Mouse (Mus musculus): Measurements from ENCODE around the gene Crxos.

The Crxos gene

GRCm38 (mm10) chr7:15920645-15921190 is 38.3 kb downstream of the Crxos start:
- intact Hi-C loops (cut with DNase I), result no loop called here

DNA sequence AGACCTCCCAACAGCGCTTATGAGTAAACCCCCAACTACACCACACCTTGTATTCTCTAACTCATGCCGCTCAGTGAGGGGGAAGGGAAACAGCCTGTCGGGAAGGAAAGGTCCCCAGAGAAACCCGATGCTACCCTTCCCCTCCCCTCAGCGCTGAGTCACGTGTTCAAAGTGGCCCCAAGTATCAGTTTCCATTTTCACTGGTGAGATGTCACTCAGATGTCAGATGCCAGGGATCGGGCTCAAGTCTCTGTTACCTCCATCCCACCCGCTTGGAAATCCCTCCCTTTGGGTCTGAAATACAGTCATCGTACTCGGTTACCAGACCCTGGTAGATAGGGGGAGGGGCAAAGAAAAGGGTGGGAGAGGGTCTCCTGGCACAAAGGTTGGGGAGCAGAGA is 39.4 kb downstream of the Crxos start:
- intact Hi-C loops (cut with DNase I), result no loop called here

GRCm38 (mm10) chr7:15922220-15922773 is 39.9 kb downstream of the Crxos start, which contains the start of gene Selenow:
Selenow (minus strand) TSS chr7:15922402.
- intact Hi-C loops (cut with DNase I), result no loop called here

- intact Hi-C loops (cut with DNase I), result loop anchor here (5.0 kb wide), 1 partner anchor 42 kb away; no protein-coding TSS in a partner anchor
These were observed 47.5 kb downstream of the Crxos start for GRCm38 (mm10) chr7:15929910-15930309.

- intact Hi-C loops (cut with DNase I), result loop anchor here (5.0 kb wide), 1 partner anchor 42 kb away; no protein-coding TSS in a partner anchor
These were observed 48.1 kb downstream of the Crxos start for GRCm38 (mm10) chr7:15930543-15930942.

DNA sequence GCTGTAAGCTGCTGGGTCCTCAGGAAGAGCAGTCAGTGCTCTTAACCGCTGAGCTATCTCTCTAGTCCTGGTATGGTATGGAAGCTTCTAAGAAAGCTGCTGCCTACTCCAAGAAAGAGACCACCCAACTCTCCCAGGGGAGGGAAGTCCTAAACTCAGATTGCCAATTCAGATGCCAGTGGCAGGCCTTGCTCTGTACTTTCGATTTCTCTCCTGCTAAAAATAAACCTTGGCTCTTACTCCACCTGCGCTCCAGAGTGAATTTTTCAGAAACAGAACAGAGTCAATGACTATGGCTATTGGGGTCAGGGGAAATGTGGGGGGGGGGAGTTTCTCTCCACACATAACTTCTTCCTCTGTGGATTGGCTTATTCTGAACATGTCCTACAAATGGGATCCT is 49.2 kb downstream of the Crxos start:
- intact Hi-C loops (cut with DNase I), result loop anchor here (5.0 kb wide), 1 partner anchor 41 kb away; no protein-coding TSS in a partner anchor

DNA sequence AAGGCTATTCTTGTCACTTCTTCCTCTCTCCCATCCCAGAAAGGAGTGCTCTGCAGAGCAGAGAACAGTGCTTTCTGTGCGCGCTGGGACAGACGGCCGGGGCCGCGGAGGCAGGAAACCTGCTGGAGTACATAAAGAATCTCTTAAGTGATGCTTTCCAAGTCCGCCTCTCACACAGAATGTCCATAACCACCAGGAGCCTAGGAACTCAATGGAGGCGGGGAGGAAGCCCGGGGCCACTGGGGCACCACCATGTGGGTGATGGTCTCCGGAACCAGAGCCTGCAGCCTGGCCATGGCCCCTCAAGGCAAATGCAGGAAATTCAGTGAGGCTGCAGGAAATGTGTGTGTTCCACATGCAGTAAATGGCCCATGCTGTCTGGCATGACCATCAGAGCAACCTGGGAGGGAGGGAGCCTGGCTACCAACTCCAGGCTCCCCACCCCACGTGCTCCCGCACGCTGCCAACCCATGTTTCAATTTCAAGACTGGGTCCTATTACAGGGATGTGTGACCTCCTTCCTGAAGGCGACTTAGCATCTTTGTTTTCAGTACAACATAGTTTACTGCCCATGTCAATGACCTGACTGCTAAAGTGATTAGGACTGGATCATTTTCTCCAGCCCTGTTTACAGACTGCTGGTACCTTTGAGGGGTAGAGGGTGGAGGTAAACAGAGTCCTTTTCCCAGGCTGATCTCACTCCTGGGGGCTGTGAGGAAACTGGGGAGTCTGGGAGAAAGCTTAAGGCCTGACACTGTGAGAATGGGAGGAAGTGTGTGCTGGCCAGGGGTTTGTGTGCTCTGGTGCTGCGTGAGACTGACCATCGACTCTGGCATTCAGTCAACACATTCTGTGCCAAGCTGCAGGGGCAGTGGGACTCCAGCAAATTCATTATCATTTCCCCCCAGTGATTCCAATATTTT is 51.3 kb downstream of the Crxos start:
- intact Hi-C loops (cut with DNase I), result loop anchor here (5.0 kb wide), 1 partner anchor 39 kb away; no protein-coding TSS in a partner anchor

DNA sequence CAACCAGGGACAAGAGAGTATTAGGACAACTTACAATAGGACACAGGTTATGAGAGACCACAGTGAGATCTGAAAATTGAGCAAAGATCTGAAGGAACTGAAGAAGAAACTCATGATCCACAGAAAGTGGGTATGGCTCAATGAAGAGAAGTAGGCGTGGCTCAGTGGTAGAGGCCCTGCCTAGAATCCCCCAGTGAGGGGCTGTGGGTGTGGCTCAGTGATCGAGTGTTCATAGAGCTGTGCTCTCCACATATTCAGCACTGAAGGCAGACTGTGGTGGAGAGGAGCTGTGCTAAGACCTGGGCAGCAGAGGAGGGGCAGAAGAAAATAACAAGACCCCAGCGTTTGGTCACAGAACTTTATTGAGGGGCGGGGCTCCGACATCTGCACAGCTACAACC is 55.1 kb downstream of the Crxos start:
- intact Hi-C loops (cut with DNase I), result no loop called here

- intact Hi-C loops (cut with DNase I), result no loop called here
These were observed 56.2 kb downstream of the Crxos start for GRCm38 (mm10) chr7:15938621-15939020.

GRCm38 (mm10) chr7:15944311-15944710 is 61.9 kb downstream of the Crxos start:
- intact Hi-C loops (cut with DNase I), result no loop called here

DNA sequence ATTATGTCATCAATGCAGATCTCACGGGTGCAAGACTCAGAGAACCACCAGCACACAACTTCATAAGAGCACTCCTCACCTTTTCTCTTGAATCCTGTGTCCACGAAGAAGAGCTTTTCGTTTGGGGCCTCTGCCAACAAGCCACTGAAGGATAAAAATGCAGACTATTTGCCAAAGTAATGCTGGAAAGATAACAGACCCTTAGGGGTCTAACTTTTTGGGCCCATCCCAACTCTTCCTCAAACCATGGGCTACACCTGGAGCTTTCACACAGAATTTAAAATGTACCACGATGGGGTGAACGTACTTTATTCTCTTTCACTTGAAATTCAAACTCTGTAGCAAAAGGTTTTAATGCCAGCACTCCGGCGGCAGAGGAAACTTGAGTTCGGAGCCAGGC is 62.8 kb downstream of the Crxos start:
- intact Hi-C loops (cut with DNase I), result no loop called here

GRCm38 (mm10) chr7:15945721-15946536 is 63.5 kb downstream of the Crxos start, which contains the start of gene Nop53:
Nop53 (minus strand) TSS chr7:15946074.
- intact Hi-C loops (cut with DNase I), result no loop called here

DNA sequence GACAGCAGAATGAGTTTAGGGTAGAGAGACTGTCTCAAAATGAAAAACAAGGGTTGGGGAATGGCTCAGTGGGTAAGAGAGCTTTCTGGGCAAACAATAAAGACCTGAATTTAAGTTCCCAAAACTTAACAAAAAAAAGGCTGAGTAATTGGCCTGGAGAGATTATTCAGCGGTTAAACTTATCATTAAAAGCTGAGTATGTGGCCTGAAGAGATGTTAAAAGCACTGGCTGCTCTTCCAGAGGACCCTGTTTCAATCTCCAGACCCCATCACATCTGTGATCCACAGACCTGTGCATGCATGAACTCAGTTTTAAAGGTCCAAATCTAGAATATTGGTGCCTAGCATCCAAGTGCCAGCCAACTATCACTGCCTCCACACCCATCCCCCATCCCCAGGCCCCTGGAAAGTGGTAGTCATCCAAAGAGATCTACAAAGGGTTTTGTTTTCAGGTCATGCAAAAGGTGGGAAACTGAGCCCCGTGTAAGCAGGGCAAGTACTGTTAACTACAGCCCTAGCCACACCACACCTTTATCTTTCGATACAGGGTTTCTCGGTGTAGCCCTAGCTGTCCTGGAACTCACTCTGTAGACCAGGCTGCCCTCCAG is 65.3 kb downstream of the Crxos start:
- intact Hi-C loops (cut with DNase I), result loop anchor here (1.0 kb wide), 1 partner anchor 20 kb away; the partner anchor contains the start of gene Ehd2

DNA sequence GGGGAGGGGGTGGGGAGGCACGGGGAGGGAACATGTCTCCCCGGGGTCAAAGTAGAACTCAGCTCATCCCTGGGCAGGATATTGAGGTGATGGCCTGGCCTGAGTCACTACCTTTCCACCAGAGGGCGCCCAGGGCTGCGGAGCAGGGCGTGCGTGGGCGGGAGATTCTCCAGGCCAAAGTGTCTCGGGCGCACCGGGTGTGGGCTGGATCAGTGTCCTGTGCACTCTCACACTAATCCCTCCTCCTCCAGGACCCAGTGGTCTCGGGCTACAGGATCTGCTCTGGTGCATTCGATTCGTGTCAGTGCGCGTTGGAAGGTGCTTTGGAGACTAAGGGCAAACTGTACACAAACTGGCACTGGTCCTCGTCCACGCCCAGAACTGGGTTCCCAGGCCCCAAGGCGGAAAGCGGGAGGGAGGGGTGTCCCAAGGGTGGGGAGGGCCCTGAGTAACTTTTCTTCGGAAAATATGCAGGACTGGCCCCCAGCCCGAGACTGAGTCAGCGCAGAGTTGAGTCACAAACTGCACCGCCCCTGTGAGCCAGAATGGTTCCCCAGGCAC is 66.0 kb downstream of the Crxos start:
- intact Hi-C loops (cut with DNase I), result loop anchor here (1.0 kb wide), 1 partner anchor 19 kb away; the partner anchor contains the start of gene Ehd2

DNA sequence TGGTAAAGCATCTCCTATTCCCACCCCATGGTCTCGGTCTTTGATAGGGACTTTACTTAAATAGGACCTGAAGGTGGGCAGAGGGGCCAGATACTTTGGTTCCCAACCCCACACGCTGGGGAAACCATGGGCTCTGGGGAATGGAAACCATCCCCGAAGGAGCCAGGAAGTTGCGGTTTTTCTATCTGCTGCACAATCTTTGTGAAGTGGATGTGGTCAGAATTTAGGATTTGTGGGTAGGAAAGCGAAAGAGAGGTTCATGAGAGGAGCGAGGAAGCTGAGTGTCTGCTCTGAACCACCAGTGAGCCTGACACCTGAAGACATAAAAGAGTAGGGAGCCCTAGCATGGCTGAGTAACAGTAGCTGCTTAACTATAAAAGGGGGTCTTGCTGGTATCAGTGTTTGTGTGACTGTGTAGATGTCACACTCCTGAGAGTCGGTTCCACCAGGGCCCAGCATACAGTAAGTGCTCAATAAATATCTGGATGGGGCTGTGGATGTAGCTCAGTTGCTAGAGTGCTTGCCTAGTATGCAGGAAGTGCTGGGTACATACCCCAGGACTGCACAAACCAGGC is 66.9 kb downstream of the Crxos start:
- intact Hi-C loops (cut with DNase I), result no loop called here

- intact Hi-C loops (cut with DNase I), result no loop called here
These were observed 67.6 kb downstream of the Crxos start for GRCm38 (mm10) chr7:15950008-15950407.

GRCm38 (mm10) chr7:15952416-15952815 is 70.0 kb downstream of the Crxos start:
- intact Hi-C loops (cut with DNase I), result no loop called here
